Mouse (Mus musculus): ENCODE measurements around the gene Ces5a.
"Not testable (repeated sequence)": the region's sequence is repeated elsewhere in the genome, so short reads cannot be mapped to it uniquely, and the experiment has no call there.

The Ces5a gene

DNA sequence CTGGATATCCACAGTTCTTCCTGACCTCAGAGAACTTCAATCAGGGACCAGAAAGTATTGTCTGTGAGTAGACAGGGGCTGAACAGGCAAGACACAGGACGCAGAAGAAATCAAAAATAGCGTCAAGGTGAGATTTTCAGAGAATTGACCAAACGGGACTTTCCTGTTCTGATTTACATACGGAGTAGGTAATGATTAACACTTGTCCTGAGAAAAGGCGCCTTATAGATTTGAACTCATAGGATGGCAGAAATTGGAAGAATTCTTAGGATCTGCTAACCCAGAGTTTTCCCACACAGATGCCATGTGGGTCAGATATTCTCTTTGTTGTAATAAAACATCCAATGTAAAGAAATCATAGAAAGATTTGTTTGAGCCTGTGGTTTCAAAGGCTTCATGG is at the start of gene Ces5a:
TSS of gene Ces5a (minus strand) at position 101 of the 400 bp plus-strand sequence.
- no peak for DNase-seq (ENCODE audit: low read depth, low spot score)

GRCm38 (mm10) chr8:93572841-93573240 is 37.2 kb upstream of the Ces5a start:
- no peak for DNase-seq (ENCODE audit: low read depth, low spot score)

GRCm38 (mm10) chr8:93572095-93572501 is 36.5 kb upstream of the Ces5a start:
- DNase-seq (ENCODE audit: low read depth, low spot score), result no peak

GRCm38 (mm10) chr8:93571369-93571985 is 35.8 kb upstream of the Ces5a start:
- DNase-seq (ENCODE audit: low read depth, low spot score), result no peak

DNA sequence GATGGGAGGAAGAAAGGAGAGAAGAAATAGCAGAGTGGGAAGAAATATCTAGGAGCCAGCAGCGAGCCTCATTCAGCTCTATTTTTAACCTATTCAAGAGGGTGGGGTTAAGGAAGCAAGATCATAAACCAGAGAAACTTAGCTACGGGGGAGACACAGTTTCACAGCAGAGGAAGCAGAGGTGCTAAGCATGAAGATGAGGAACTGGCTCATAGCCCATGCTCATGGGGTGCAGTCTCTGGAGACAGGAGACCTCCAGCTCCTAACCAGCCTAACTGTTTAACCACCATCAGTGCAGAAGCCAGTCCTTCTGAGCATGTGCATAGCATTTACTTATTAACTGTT is 34.5 kb upstream of the Ces5a start:
- DNase-seq (ENCODE audit: low read depth, low spot score), result no peak

- no peak for DNase-seq (ENCODE audit: low read depth, low spot score)
These were observed 33.9 kb upstream of the Ces5a start for GRCm38 (mm10) chr8:93569311-93570185.

DNA sequence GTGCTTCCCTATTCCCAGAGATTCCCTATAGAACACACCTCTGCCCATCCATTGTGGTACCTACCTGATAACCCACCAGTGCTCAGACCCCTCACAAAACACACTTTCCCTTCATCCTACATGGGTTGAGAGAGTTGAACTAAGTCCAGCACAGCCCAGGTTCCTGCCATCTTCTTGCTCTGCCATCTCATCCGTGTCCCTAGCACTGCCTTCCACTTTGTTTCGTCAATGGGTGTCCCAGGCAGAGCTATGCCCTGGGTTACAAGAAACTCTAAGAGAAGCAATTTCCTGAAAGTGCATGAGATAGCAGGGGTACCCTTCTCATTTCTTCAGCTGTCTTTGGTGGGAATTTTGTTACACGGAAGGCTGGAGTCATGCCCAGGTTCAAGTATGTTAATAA is 33.0 kb upstream of the Ces5a start:
- no peak for DNase-seq (ENCODE audit: low read depth, low spot score)

- DNase-seq (ENCODE audit: low read depth, low spot score), result no peak
These were observed 31.5 kb upstream of the Ces5a start for GRCm38 (mm10) chr8:93567086-93567485.

DNA sequence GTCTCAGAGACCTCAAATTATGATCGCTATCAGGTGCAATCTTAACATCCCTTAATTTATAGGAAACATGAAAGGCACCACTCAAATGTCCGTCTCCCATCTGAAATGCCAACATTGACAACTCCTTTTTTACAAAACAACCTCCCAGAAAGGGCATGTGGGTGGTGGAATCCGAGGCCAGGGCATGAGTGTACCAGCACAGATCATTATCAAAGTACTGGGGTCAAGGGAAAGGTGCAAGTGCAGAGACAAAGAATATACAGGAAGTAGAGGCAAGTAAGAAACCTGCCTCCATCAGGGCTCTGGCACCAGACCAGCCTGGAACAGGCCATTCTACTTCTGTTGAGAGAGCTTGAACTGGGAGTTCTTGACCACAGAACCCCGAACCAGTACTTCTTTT is 29.0 kb upstream of the Ces5a start:
- DNase-seq (ENCODE audit: low read depth, low spot score), result no peak

- DNase-seq (ENCODE audit: low read depth, low spot score), result no peak
These were observed 27.9 kb upstream of the Ces5a start for GRCm38 (mm10) chr8:93563551-93563950.

DNA sequence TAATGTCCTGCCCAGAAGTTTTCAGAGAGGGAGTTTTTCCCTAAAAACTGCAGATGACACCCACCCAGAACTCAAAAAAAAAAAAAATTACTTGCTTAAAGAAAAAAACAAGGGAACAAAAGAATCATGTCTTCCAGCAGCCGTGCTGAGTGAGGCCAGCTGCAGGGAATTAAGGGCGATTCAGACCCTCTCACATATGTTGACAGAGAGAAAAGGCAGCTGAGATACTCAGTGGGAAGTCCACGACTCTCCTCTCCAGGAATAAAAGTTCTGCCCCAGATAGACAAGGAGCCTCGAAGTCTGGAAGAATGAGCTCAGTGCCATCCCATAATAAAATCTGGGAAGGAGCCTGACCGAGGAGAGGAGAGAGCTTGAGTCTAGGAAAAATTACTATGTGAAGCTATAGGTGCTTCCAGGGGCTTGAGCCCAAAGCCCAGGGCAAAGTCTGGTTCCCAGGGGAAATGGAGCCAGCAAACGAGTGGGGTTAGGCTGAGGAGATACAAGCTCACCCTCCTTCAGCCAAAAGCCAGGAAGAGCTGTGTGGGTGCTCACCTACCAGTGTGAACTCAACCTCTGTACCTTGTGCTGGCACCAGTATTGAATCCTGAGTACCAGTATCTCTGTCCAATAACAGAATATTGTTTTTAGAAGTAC is 27.1 kb upstream of the Ces5a start:
- DNase-seq (ENCODE audit: low read depth, low spot score), result no peak

DNA sequence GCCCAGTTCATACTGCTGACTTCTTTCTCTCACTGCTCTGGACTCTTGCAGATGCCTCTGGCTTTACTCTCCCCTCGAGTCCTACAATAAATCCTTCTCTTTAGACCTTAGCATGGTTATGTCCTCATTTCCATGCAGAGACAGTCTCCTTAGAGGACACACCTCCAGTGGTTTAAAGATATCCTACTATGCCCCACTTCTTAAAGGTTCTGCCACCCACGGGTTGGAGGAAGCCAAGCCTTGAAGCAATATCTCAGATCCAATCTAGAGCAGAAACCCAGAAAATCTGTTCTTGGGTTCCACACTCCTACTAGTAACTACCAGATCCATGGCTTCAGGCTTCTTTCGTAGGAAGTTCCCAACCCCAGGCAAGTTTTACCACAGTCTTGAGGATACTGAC is 25.6 kb upstream of the Ces5a start:
- DNase-seq (ENCODE audit: low read depth, low spot score), result no peak

GRCm38 (mm10) chr8:93559696-93560095 is 24.1 kb upstream of the Ces5a start:
- no peak for DNase-seq (ENCODE audit: low read depth, low spot score)

DNA sequence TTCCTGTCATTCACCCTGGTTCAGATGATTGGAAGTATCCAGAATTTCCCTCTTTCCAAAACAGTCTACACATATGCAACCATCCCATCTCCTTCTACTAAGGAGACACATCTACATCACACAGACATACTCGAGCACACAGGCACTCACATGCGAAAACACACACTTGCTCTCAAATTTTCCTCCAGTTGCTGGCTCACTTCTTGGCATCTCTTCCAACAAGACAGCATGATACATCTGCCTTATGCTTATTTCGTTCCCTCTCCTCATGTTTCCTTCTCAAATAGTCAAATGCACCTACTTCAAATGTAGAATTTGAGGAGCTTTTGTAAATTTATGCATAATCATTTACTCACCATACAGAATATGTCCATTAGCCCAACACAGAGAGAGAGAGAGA is 33.0 kb downstream of the Ces5a start:
- no peak for DNase-seq (ENCODE audit: low read depth, low spot score)

DNA sequence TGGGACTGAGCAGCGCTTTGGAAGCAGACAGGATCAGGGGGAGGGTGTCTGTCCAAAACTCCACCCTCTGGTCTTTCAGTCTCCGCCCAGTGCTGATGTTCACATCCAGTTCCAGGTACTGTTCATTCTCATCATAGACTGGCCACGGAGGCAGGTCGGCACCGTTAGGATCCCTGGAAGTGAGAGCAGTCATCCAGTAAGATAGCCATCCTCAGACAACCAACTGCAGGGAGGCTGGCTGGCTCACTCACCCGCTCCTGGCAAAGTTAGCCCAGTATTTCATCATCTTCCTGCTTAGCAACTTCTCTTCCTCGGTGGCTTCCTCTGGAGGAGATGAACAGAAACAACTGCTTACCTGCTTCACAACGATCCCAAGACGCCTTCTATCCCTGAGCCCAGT is 36.2 kb downstream of the Ces5a start:
- no peak for DNase-seq (ENCODE audit: low read depth, low spot score)

GRCm38 (mm10) chr8:93495330-93495729 is 40.3 kb downstream of the Ces5a start:
- DNase-seq (ENCODE audit: low read depth, low spot score), result no peak

GRCm38 (mm10) chr8:93488743-93489142 is 46.9 kb downstream of the Ces5a start:
- DNase-seq (ENCODE audit: low read depth, low spot score), result no peak

- no peak for DNase-seq (ENCODE audit: low read depth, low spot score)
These were observed 57.4 kb downstream of the Ces5a start for GRCm38 (mm10) chr8:93478211-93478610.

DNA sequence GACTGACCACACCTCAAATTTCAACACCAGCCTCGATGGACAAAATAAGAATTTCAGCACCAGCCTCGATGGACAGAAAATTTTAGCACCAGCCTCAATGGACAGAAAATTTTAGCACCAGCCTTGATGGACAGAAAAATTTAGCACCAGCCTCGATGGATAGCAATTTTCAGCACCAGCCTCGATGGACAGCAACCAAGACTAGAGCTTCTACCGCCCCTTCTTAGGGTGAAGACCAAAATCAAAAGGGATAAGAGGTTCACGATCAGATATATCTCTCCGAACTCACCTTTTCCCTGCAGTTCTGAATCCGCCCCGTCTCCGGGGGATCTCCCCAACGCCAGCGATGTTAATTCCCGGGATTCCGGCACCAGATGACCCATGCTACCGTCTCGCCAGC is 65.9 kb downstream of the Ces5a start:
- DNase-seq (ENCODE audit: low read depth, low spot score), result not testable (repeated sequence)

DNA sequence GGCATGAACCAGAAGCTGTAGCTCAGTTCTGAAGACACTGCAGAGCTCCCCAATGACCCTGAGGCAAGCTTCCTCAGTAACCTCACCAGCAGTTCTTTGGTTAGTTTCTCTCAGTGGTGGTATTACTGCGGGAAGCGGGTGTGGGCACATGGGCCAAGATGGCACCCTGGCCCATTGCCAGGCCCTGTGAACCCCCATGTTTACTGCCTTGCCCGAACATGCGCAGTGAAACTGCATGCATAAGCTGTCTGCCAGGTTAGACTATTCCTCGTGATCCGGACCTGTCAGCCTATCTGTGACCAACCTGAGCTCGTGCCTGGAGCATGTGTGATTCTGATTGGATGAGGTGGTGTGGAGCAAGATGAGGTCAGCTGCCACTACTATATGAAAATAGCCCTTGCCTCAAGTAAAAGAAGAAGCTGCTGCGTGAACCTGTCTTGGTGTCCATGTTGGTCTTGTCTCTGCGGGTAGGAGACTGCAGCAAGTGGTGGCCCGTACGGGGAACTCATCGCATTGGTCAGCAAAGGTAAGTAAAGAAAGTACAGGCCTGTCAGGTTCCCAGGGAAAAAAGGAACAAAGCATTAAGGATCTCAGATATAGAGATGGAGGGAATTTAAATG is 81.3 kb downstream of the Ces5a start:
- no peak for DNase-seq (ENCODE audit: low read depth, low spot score)

Data from A20 (cell line).